Comparison of ENCODE assay signal across 10 mouse cellular contexts in the genomic region with DNA sequence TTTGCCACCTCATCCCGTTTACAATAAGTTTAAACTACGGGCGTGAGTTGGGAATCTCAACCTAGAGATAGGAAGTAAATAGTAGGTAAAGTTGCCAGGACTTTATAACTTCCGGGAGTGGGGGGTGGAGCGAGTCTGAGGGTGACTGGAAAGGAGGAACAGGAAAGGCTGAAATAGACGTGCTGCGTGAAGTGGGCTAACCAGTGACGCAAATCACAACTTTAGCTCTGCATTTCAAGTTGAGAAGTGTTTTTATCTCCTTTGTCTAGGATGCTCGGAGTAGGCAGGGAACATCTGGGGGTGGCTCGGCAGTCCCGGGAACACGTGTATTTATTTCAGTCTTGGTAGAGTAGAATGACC. TPM values are rescaled to one million over a fixed set of nuclear protein-coding genes. Genes with fewer than 3 reads are reported as not detected.
A peak's percentile ranks its signal among the peaks of the same experiment; 100 is the strongest.
DNase-seq lines count a peak whose midpoint lies in the region; ATAC-seq and TF ChIP-seq lines count a peak whose summit lies in the region.
"Had no signal": no experiment of that assay in that cellular context is flagged by ENCODE, and none has a peak within 500 bp of the region (broad histone marks: within the 10 kb centered on the region; RNA-seq: fewer than 3 reads in every experiment).

No protein-coding gene starts in this region.

- no peak overlapping the region for H3K4me2 ChIP-seq in forebrain, embryonic 13.5 days
- H3K4me2 ChIP-seq: limb, embryonic 15.5 days had no signal

- H3K9me3 ChIP-seq in limb, embryonic 10.5 days (replicated peaks) = no peaks in the 10 kb centered on the region
- H3K9me3 ChIP-seq in forebrain, embryonic 13.5 days (replicated peaks) = no peaks in the 10 kb centered on the region
- H3K9me3 ChIP-seq: limb, embryonic 15.5 days had no signal

- no peak for ATAC-seq in forebrain, embryonic 13.5 days

- no peaks in the 10 kb centered on the region for H3K79me2 ChIP-seq in liver, adult 2 months (ENCODE audit: control insufficient read depth, insufficient read depth, low read length)

- no peak for TF ChIP-seq CTCF in liver, adult 2 months (IDR thresholded peaks at IDR 0.05; ENCODE audit: low read depth, low read length)
- no peak for TF ChIP-seq CTCF in lung, adult 2 months (IDR thresholded peaks at IDR 0.05; ENCODE audit: insufficient read depth, low read length)
- TF ChIP-seq CTCF in small intestine, adult 2 months (IDR thresholded peaks at IDR 0.05; ENCODE audit: extremely low read depth, insufficient read length, insufficient replicate concordance, low read depth, low read length) = no peak

- WGBS in liver, adult 2 months = 53% methylated on average over 12 of the region's 12 CpGs
- WGBS in lung, adult 2 months = 22% methylated on average over 12 of the region's 12 CpGs
- WGBS in small intestine, adult 2 months = 14% methylated on average over 12 of the region's 12 CpGs
- WGBS in limb, embryonic 10.5 days = 80% methylated on average over 12 of the region's 12 CpGs
- 73% methylated on average over 12 of the region's 12 CpGs for WGBS in forebrain, embryonic 13.5 days

- peak; percentile 31 for DNase-seq in liver, adult 2 months (ENCODE audit: extremely low read depth, low read depth, low spot score)
- DNase-seq in liver = no peak
- peak; percentile 40 to 49 for DNase-seq in frontal cortex, postnatal 14 days (ENCODE audit: low spot score in 2 of 2)
- DNase-seq in lung, adult 2 months = peak; percentile 40
- DNase-seq in limb, embryonic 10.5 days (ENCODE audit: low spot score) = no peak
- no peak for DNase-seq in cerebellum, adult 18-20 months
- DNase-seq: embryo, embryonic 11 days had no signal

- no peaks in the 10 kb centered on the region for H3K36me3 ChIP-seq in liver, adult 2 months (ENCODE audit: control insufficient read depth, insufficient read depth, low read length)
- H3K36me3 ChIP-seq in small intestine, adult 2 months (ENCODE audit: control insufficient read depth, insufficient read depth, low read length) = peaks cover 5% of the 10 kb centered on the region; the same call in 1 of the 2 replicates
- peaks cover 77% of the 10 kb centered on the region for H3K36me3 ChIP-seq in limb, embryonic 10.5 days
- no peaks in the 10 kb centered on the region for H3K36me3 ChIP-seq in forebrain, embryonic 13.5 days (ENCODE audit: poor library complexity, severe bottlenecking)

- H3K9ac ChIP-seq in liver, adult 2 months (ENCODE audit: low read depth, low read length) = no peak overlapping the region
- no peak overlapping the region for H3K9ac ChIP-seq in forebrain, embryonic 13.5 days
- H3K9ac ChIP-seq: limb, embryonic 15.5 days had no signal

- no peak overlapping the region for H3K4me3 ChIP-seq in liver, adult 2 months (ENCODE audit: insufficient read depth, low read depth, low read length)
- H3K4me3 ChIP-seq in lung, adult 2 months (replicated peaks; ENCODE audit: extremely low read depth, low read depth, low read length) = peak overlapping the region; percentile 39
- peak overlapping the region; percentile 42; the same call in 1 of the 2 replicates for H3K4me3 ChIP-seq in small intestine, adult 2 months (ENCODE audit: low read depth, low read length)
- no peak overlapping the region for H3K4me3 ChIP-seq in limb, embryonic 10.5 days
- H3K4me3 ChIP-seq in forebrain, embryonic 13.5 days = no peak overlapping the region
- H3K4me3 ChIP-seq: limb, embryonic 15.5 days had no signal

- H3K4me1 ChIP-seq in liver, adult 2 months (ENCODE audit: control insufficient read depth, insufficient read depth, low read length) = no peaks in the 10 kb centered on the region
- no peaks in the 10 kb centered on the region for H3K4me1 ChIP-seq in lung, adult 2 months (ENCODE audit: control insufficient read depth, insufficient read depth, low read length)
- H3K4me1 ChIP-seq in small intestine, adult 2 months (ENCODE audit: control insufficient read depth, insufficient read depth, insufficient read length, low read length) = peaks cover 5% of the 10 kb centered on the region; the same call in 1 of the 2 replicates
- peaks cover 5% of the 10 kb centered on the region for H3K4me1 ChIP-seq in limb, embryonic 10.5 days
- H3K4me1 ChIP-seq in forebrain, embryonic 13.5 days = no peaks in the 10 kb centered on the region
- H3K4me1 ChIP-seq: limb, embryonic 15.5 days had no signal

- no peak for TF ChIP-seq POLR2A in liver, adult 2 months (IDR thresholded peaks at IDR 0.05; ENCODE audit: extremely low read depth, insufficient read depth, low read length)
- TF ChIP-seq POLR2A in lung, adult 2 months (IDR thresholded peaks at IDR 0.05; ENCODE audit: borderline replicate concordance, extremely low read depth, low read depth, low read length) = no peak
- TF ChIP-seq POLR2A in small intestine, adult 2 months (IDR thresholded peaks at IDR 0.05; ENCODE audit: low read depth, low read length) = no peak

- no peak overlapping the region for H3K27ac ChIP-seq in liver, adult 2 months (replicated peaks; ENCODE audit: insufficient read depth, low read depth, low read length)
- H3K27ac ChIP-seq in small intestine, adult 2 months (ENCODE audit: insufficient read depth, low read depth, low read length) = peak overlapping the region; percentile 75
- H3K27ac ChIP-seq in limb, embryonic 10.5 days = no peak overlapping the region
- H3K27ac ChIP-seq in forebrain, embryonic 13.5 days = no peak overlapping the region
- H3K27ac ChIP-seq: limb, embryonic 15.5 days had no signal

- no peaks in the 10 kb centered on the region for H3K27me3 ChIP-seq in liver, adult 2 months (ENCODE audit: control insufficient read depth, insufficient read depth, low read length)
- H3K27me3 ChIP-seq in small intestine, adult 2 months (ENCODE audit: control insufficient read depth, insufficient read depth, low read length) = no peaks in the 10 kb centered on the region
- no peaks in the 10 kb centered on the region for H3K27me3 ChIP-seq in limb, embryonic 10.5 days (ENCODE audit: low read depth, poor library complexity, severe bottlenecking)
- H3K27me3 ChIP-seq in forebrain, embryonic 13.5 days = no peaks in the 10 kb centered on the region
- H3K27me3 ChIP-seq: limb, embryonic 15.5 days had no signal

RNA-seq across cellular contexts. Expression of gene Hspa8, which starts 35.2 kb away (rescaled TPM):
- 1,567 and 2,371 TPM in 2 replicates for total RNA-seq in liver, adult 2 months (2014; rRNA removed)
- polyA plus RNA-seq in liver, adult 2 months (2012; rRNA removed) = 1,896 and 1,951 TPM in 2 replicates
- 1,079 and 1,193 TPM in 2 replicates for polyA plus RNA-seq in lung, adult 2 months (2012; rRNA removed)
- polyA plus RNA-seq in small intestine, adult 2 months (2012; rRNA removed) = 685 and 816 TPM in 2 replicates
- 3,450 and 4,164 TPM in 2 replicates for polyA plus RNA-seq in limb, embryonic 10.5 days (2016; fragmentation: Nextera tagmentation; extraction: Ambion mirVana)
- 3,030 and 3,122 TPM in 2 replicates for polyA plus RNA-seq in forebrain, embryonic 13.5 days (2015; fragmentation: Nextera tagmentation; extraction: Ambion mirVana)

Comparison
In these comparisons a context has a peak if more than half of its experiments do, and no peak if none do; other contexts are left out.
1. DNase-seq: peak in liver, adult 2 months (single experiment), frontal cortex, postnatal 14 days (2 of 2) and lung, adult 2 months (single experiment); none in liver (single experiment), limb, embryonic 10.5 days (single experiment) and cerebellum, adult 18-20 months (0 of 2).
2. H3K4me3 ChIP-seq: peak in lung, adult 2 months (single experiment) and small intestine, adult 2 months (single experiment); none in liver, adult 2 months (single experiment), limb, embryonic 10.5 days (single experiment) and forebrain, embryonic 13.5 days (single experiment).